Mouse (Mus musculus) midbrain, embryonic 11.5 days (tissue): Measurements from ENCODE around the gene Best2. TPM values are rescaled to one million over a fixed set of nuclear protein-coding genes. Genes with fewer than 3 reads are reported as not detected.

Experiments
- ATAC-seq: fragments of 200-750 bp; cut with Nextera tagmentation; 2 replicates; pipeline ENCODE4 v1.8.0; 2017; ENCODE audit warnings: moderate TSS enrichment, moderate library complexity; ENCODE audit not compliant: low FRiP score
- DNase-seq: peaks from one replicate; pipeline ENCODE4 v3.0.0; 2015; ENCODE audit warnings: low spot score; ENCODE audit errors: missing footprints
- H3K27ac ChIP-seq: fragments of 300-500 bp; sonication (generic); 2 replicates; pipeline ENCODE4 v1.5.1; 2014; ENCODE audit warnings: low read depth, low read length
- H3K27me3 ChIP-seq: fragments of 300-500 bp; sonication (generic); 2 replicates; pipeline ENCODE4 v1.6.1; 2014; ENCODE audit warnings: mild to moderate bottlenecking, low read length, moderate library complexity, mixed read lengths; ENCODE audit not compliant: control insufficient read depth, insufficient read depth
- H3K36me3 ChIP-seq: fragments of 300-500 bp; sonication (generic); 2 replicates; pipeline ENCODE4 v1.6.1; 2014; ENCODE audit warnings: mild to moderate bottlenecking, low read length, moderate library complexity, mixed read lengths; ENCODE audit not compliant: control insufficient read depth, insufficient read depth
- H3K4me1 ChIP-seq: fragments of 300-500 bp; sonication (generic); 2 replicates; pipeline ENCODE4 v1.6.1; 2014; ENCODE audit warnings: low read length; ENCODE audit not compliant: control insufficient read depth, insufficient read depth
- H3K4me2 ChIP-seq: fragments of 300-500 bp; sonication (generic); 2 replicates; pipeline ENCODE4 v1.6.1; 2014; ENCODE audit warnings: mild to moderate bottlenecking, moderate library complexity
- H3K4me3 ChIP-seq: fragments of 300-500 bp; sonication (generic); 2 replicates; pipeline ENCODE4 v1.5.1; 2014; ENCODE audit warnings: low read depth, low read length
- H3K9ac ChIP-seq: fragments of 300-500 bp; sonication (generic); 2 replicates; pipeline ENCODE4 v1.6.1; 2014; ENCODE audit warnings: low read length
- H3K9me3 ChIP-seq: fragments of 300-500 bp; sonication (generic); 2 replicates; pipeline ENCODE4 v1.6.1; 2016; ENCODE audit warnings: low read length; ENCODE audit not compliant: control insufficient read depth
- WGBS: fragments of 180-500 bp; shearing (Covaris S2); extraction: QIAGEN DNeasy Blood & Tissue Kit; methylation state at CpG from one replicate; pipeline ENCODE4 v1.1.7; 2014; 5-methylcytosine and 5-hydroxymethylcytosine counted together
- polyA plus RNA-seq: library from polyadenylated mRNA; unstranded; fragments of >200 nt; fragmentation: Nextera tagmentation; extraction: Ambion mirVana; gene quantifications from 2 replicates; pipeline ENCODE4 v1.2.1, GENCODE M21; 2014

Gene Best2
- polyA plus RNA-seq, 1 experiment from 2014 or later, result not detected

DNA sequence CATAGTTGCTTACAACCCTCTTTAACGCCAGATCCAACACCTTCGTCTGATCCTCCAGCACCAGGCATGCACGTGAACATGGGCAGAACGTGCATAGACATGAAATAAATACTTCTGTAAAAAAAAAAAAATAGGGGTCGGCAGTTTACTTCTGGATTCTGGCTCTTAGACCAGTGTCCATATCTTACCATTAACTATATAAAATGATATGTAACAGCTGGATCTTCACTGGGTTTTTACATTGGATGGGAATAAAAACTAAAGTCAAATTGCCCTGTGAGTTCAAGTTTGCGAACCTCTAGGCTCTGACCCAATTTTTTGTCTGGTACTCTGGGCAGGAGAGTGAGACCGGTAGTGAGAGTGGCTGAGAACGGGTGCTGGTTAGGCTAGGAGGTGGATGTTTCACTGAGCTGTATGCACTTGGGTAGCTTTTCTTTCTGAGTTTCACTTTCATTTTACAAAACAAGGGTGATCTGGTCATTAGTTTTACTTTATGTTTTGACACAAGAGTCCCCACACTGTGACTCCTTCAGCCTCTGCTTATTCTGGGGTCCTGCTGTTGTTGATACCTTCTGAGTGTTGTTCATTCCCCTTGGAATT, 39.7 kb downstream of the Best2 start:
- peaks cover 30% of the 10 kb centered on the region for H3K27me3 ChIP-seq
- no peaks in the 10 kb centered on the region for H3K9me3 ChIP-seq
- 81% methylated on average over 8 of the region's 8 CpGs for WGBS
- peaks cover 45% of the 10 kb centered on the region for H3K4me1 ChIP-seq
- H3K27ac ChIP-seq, result no peak overlapping the region
- DNase-seq (no peak), ATAC-seq (no peak)
- H3K4me3 ChIP-seq, result no peak overlapping the region
- no peak overlapping the region for H3K9ac ChIP-seq
- H3K4me2 ChIP-seq, result no peak overlapping the region
- H3K36me3 ChIP-seq, result 0 out of 2 replicates have a peak, but pooled peaks cover 3% of the 10 kb centered on the region

DNA sequence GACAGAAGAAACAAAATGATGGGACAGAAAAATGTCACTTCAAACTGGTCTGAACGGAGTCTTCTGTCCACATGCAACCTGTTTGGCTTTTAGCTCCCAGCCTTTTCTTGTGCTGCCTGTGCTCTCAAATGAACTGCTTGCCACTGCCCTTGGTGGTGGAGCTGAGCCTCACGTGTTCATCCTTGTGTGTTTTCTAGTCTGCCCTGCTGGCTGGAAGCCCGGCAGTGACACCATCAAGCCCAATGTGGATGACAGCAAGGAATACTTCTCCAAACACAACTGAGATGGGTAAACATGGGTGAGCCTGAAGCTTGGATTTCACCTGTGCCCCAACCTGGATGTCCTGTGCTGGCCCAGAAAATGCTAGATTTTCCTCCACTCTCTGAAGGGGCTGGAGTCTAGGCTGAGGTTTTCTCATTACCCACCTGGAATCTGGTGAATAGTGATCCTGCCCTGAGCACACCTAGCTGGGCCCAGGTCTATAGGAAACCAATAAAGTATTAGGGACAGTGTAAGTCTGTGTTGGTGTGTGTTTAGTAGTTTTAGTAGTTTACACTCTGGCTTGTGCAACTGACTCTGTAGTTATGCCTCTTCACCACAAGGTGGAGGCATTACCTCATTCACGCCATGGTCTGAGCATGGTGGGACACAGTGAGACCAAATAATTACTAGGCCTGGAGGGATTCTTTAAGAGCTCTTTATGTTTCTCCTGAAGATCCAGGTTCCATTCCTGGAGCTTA, 40.4 kb downstream of the Best2 start:
- Histone ChIP-seq H3K27ac (no peak overlapping the region), H3K27me3 (peaks cover 24% of the 10 kb centered on the region), H3K36me3 (0 out of 2 replicates have a peak, but pooled peaks cover 3% of the 10 kb centered on the region), H3K9me3 (no peaks in the 10 kb centered on the region), H3K9ac (no peak overlapping the region), H3K4me1 (peaks cover 41% of the 10 kb centered on the region), H3K4me3 (no peak overlapping the region), H3K4me2 (no peak overlapping the region)
- ATAC-seq, result no peak
- DNase-seq, result peak; percentile 89
- WGBS, result 61% methylated on average over 4 of the region's 4 CpGs

DNA sequence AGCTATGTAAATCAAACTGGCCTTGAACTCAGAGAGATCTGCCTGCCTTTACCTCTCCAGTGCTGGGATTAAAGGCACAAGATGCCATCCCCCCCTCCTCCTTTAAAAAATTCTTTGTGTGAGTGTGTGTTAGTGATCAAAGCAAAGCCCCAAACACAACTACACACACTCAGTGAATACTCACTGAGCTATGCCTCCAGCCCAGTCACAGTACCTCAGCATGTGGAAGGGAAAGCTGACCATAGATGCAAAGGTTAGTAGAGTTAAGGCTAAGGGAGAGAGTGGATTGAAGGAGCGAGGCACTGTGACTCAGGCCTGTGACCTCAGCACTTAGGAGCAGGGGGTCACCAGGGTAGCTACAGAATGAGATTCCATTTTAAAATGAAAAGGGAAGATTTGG, 41.3 kb downstream of the Best2 start:
- DNase-seq (no peak), ATAC-seq (no peak)
- H3K27me3 ChIP-seq, result peaks cover 15% of the 10 kb centered on the region
- 0 out of 2 replicates have a peak, but pooled peaks cover 3% of the 10 kb centered on the region for H3K36me3 ChIP-seq
- H3K4me3 ChIP-seq, result no peak overlapping the region
- H3K4me1 ChIP-seq, result peaks cover 38% of the 10 kb centered on the region
- H3K9me3 ChIP-seq, result no peaks in the 10 kb centered on the region
- WGBS, result 83% methylated on average over 1 of the region's 1 CpGs
- H3K4me2 ChIP-seq, result no peak overlapping the region
- H3K27ac ChIP-seq, result no peak overlapping the region
- no peak overlapping the region for H3K9ac ChIP-seq

DNA sequence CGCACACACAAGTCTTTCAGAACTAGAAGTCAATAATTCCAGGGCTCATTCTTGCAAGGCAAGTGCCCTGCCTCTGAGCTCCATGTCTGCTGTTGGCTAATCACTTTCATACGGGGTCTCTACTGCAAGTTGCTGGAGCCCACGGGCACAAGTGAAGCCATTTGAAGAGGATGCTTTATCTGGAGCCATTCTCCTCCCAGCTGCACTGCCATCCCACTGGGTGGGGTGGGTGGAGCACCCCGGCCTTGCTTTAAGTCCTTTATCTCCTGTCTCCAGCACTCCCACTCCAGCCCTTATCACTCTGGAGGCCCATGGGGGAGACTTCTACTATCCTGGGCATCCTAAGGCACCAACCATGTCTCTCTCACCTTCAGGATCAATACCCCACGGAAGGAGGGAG, 43.4 kb downstream of the Best2 start:
- no peak for ATAC-seq
- H3K36me3 ChIP-seq, result 0 out of 2 replicates have a peak, but pooled peaks cover 3% of the 10 kb centered on the region
- no peak overlapping the region for H3K27ac ChIP-seq
- H3K4me3 ChIP-seq, result peak overlapping the region; percentile 71
- no peak for DNase-seq
- H3K9me3 ChIP-seq, result no peaks in the 10 kb centered on the region
- 72% methylated on average over 5 of the region's 5 CpGs for WGBS
- peak overlapping the region; percentile 85 for H3K4me2 ChIP-seq
- H3K27me3 ChIP-seq, result no peaks in the 10 kb centered on the region
- peaks cover 18% of the 10 kb centered on the region for H3K4me1 ChIP-seq
- H3K9ac ChIP-seq, result peak overlapping the region; percentile 99

DNA sequence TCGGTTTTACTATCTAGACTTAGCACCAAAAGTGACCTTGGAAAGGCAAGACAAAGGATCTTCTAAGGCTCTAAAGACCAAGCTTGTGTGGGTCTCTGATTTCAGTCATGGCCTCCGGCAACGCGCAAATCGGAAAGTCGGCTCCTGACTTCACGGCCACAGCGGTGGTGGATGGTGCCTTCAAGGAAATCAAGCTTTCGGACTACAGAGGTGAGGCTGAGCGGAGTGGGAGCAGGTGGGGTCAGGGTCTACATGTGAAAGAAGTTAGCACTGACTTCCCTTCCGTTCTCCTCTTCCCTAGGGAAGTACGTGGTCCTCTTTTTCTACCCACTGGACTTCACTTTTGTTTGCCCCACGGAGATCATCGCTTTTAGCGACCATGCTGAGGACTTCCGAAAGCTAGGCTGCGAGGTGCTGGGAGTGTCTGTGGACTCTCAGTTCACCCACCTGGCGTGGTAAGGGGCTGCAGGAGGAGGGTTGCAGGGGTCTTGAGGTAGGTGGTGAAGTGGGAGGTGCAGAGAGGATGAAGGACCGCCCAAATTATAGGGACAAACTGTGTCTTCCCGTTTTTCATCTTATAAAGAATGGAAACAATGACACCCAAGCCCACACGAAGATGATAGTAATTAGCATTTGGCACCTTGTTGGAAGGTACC, 44.1 kb downstream of the Best2 start:
- WGBS, result 11% methylated on average over 21 of the region's 21 CpGs
- Histone ChIP-seq H3K9me3 (no peaks in the 10 kb centered on the region), H3K27ac (peak overlapping the region; percentile 57), H3K4me3 (peak overlapping the region; percentile 71), H3K4me2 (peak overlapping the region; percentile 85), H3K4me1 (peaks cover 20% of the 10 kb centered on the region), H3K36me3 (0 out of 2 replicates have a peak, but pooled peaks cover 3% of the 10 kb centered on the region), H3K9ac (peak overlapping the region; percentile 99), H3K27me3 (no peaks in the 10 kb centered on the region)
- DNase-seq, result no peak
- ATAC-seq, result no peak

DNA sequence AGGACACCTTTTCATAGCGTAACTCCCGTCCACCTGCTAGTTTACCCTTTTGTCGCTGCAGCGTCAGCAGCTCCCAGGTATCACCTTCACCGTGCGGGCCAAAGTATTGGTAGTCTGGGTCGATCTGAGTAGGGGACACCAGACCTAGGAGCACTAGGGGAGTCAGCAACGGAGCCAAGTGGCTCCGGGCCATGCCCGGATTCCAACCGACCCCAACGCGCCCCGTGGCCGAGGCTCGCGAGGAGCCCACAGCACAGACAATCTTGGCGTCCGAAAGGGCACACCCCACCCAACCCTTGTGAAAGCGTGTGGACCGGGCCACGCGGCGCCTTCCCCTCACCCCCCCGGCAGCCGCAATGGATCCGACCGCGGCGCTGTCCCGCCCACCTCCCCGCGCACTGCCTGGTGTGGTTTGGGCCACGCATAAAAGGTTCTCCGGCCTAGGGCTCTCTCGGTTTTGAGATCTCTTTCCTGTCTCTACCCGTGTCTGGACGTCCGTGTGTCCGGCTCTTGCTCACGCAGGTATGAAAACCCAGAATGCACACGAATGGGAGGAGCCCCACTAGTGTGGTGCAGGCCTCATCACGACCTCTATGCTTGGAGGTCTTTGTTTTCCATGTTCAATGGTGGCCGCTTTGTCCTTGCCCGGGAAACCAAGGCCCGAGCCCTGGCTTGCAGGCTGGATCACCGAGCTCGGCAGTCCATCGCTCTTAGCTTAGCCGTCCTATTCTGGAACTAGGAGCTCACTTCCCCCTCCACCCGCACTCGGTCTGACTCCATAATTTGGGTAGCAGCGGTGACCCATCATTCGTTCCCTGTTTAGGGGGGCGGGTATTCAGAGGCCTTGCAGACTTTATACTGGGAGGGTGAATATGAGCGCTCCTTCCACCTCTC, 44.8 kb downstream of the Best2 start, which contains the start of the genes Gm49661, Prdx2 and Rnaseh2a:
Gene Gm49661 (minus strand): TSS at position 193 of the 894 bp plus-strand sequence.
Gene Prdx2 (plus strand): TSS at position 347 of the 894 bp plus-strand sequence.
Gene Rnaseh2a (minus strand): TSS at position 527 of the 894 bp plus-strand sequence.
- H3K4me3 ChIP-seq, result peak within 1 kb of the TSS; percentile 71
- WGBS, result under 1% methylated on average over 56 of the region's 56 CpGs
- H3K36me3 ChIP-seq, result 0 out of 2 replicates have a peak, but pooled peaks cover 3% of the 10 kb centered on the region
- peak within 1 kb of the TSS; percentile 85 for H3K4me2 ChIP-seq
- DNase-seq (peak; percentile 99), ATAC-seq (peak; percentile 75)
- H3K27ac ChIP-seq, result peak within 1 kb of the TSS; percentile 57
- H3K9ac ChIP-seq, result peak within 1 kb of the TSS; percentile 99
- no peaks in the 10 kb centered on the region for H3K27me3 ChIP-seq
- no peaks in the 10 kb centered on the region for H3K9me3 ChIP-seq
- H3K4me1 ChIP-seq, result peaks cover 24% of the 10 kb centered on the region

DNA sequence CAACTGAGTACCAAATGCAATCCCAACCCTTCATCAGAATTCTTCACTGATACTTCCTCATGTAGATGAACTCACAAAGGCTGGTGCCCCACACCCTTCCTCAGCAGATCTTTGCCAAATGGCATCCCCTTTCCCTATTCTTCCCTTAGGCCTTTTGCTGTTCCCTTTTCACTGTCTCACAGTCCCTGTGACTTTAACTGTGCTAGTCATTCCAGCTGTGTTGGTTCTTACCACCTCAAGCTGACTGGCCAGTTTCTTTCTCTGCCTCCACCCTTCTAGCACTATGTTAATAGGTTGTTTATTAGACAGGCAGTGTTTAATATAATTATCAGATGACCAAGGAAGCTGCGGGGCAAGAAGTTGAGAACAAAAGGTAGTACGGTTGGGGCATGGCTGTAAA, 45.7 kb downstream of the Best2 start:
- H3K9me3 ChIP-seq, result no peaks in the 10 kb centered on the region
- 40% methylated on average over 2 of the region's 2 CpGs for WGBS
- peak overlapping the region; percentile 99 for H3K9ac ChIP-seq
- H3K4me2 ChIP-seq, result peak overlapping the region; percentile 85
- ATAC-seq, result no peak
- H3K36me3 ChIP-seq, result 0 out of 2 replicates have a peak, but pooled peaks cover 3% of the 10 kb centered on the region
- H3K4me3 ChIP-seq, result peak overlapping the region; percentile 71
- H3K27me3 ChIP-seq, result no peaks in the 10 kb centered on the region
- peaks cover 24% of the 10 kb centered on the region for H3K4me1 ChIP-seq
- DNase-seq, result no peak
- peak overlapping the region; percentile 57; the same call in 1 of the 2 replicates for H3K27ac ChIP-seq

DNA sequence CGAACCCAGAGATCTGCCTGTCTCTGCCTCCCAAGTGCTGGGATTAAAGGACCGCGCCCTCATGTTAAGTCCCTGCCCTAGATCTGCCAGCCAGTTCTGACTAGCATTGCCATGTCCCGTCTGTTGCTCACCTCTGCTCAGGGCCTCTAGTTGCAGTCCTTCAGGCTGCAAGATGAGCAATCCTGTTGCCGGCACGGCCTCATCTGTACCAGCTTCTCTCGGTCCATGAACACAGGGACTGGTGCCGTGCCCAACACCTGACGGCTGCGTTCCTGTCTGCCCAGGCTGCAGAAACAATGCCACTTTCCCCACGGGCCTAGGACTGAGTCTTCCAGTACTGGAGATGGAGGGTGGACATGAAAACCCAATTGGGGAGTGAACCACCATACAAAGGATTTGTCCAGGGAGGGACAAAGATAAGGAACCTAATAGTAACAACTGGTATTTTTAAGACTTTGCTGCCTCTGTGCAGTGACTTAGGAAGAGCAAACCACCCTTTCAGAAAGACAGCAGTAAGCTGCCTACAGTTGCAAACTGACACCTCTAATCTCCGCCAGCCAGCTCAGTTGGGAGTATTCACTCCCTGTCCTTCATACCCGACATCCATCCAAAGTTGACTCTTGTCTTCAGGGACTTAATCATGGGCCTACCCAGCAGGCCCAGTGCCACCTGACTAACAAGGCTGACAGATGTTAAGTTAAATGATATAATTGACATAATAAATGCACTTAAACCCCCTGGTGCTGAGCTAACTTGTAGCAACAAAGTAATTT, 46.6 kb downstream of the Best2 start:
- Histone ChIP-seq H3K27ac (no peak overlapping the region), H3K4me3 (no peak overlapping the region), H3K4me1 (peaks cover 24% of the 10 kb centered on the region), H3K9ac (no peak overlapping the region), H3K9me3 (no peaks in the 10 kb centered on the region), H3K27me3 (no peaks in the 10 kb centered on the region), H3K36me3 (0 out of 2 replicates have a peak, but pooled peaks cover 3% of the 10 kb centered on the region), H3K4me2 (no peak overlapping the region)
- 85% methylated on average over 13 of the region's 13 CpGs for WGBS
- ATAC-seq (no peak), DNase-seq (no peak)
